Mouse (Mus musculus) thymus, adult 2 months (tissue): ENCODE data around the gene Mis18a. TPM values are rescaled to one million over a fixed set of nuclear protein-coding genes. Genes with fewer than 3 reads are reported as not detected.

ENCODE experiments used
- DNase-seq: peaks from one replicate; pipeline ENCODE4 v3.0.0; 2021
- H3K27ac ChIP-seq: fragments of 200-500 bp; 2 replicates; pipeline ENCODE4 v1.5.1; 2012; ENCODE audit warnings: low read length, control low read depth; ENCODE audit not compliant: control insufficient read depth, insufficient read depth
- H3K27me3 ChIP-seq: fragments of 200-500 bp; 2 replicates; pipeline ENCODE4 v1.6.1; 2012; ENCODE audit warnings: mild to moderate bottlenecking, low read length, moderate library complexity, mixed read lengths; ENCODE audit not compliant: control insufficient read depth, insufficient read depth
- H3K36me3 ChIP-seq: fragments of 200-500 bp; 2 replicates; pipeline ENCODE4 v1.6.1; 2012; ENCODE audit warnings: mild to moderate bottlenecking, low read length, moderate library complexity; ENCODE audit not compliant: control insufficient read depth, insufficient read depth
- H3K4me1 ChIP-seq: fragments of 200-500 bp; replicated peaks from 2 replicates; pipeline ENCODE4 v1.6.1; 2012; ENCODE audit warnings: low read length; ENCODE audit not compliant: control insufficient read depth, insufficient read depth
- H3K4me3 ChIP-seq: fragments of 200-500 bp; 2 replicates; pipeline ENCODE4 v1.5.1; 2012; ENCODE audit warnings: mild to moderate bottlenecking, low read length, control low read depth, moderate library complexity; ENCODE audit not compliant: control insufficient read depth, insufficient read depth
- CTCF ChIP-seq: fragments of 200-500 bp; IDR thresholded peaks from 2 replicates; pipeline ENCODE4 v1.5.1; 2012; ENCODE audit warnings: mild to moderate bottlenecking, control low read depth, low read length, moderate library complexity, borderline replicate concordance; ENCODE audit not compliant: control insufficient read depth, poor library complexity, insufficient read depth; ENCODE audit errors: extremely low read depth
- POLR2A ChIP-seq: fragments of 200-500 bp; IDR thresholded peaks from 2 replicates; pipeline ENCODE4 v1.6.1; 2012; ENCODE audit warnings: mild to moderate bottlenecking, low read length, control low read depth, moderate library complexity; ENCODE audit not compliant: control insufficient read depth, poor library complexity, insufficient read depth; ENCODE audit errors: extremely low read depth
- whole genome bisulfite sequencing: fragments of 180-500 bp; shearing (Covaris S2); methylation state at CpG from one replicate; pipeline ENCODE4 v1.1.7; 2018; 5-methylcytosine and 5-hydroxymethylcytosine counted together
- polyA plus RNA-seq: library from polyadenylated mRNA; depleted of rRNA; stranded (reverse); fragments of >200 nt; gene quantifications from 2 replicates; pipeline ENCODE4 v1.2.3, GENCODE M21; 2012

Mis18a gene
- polyA plus RNA-seq, 1 experiment, result 44.7 TPM

DNA sequence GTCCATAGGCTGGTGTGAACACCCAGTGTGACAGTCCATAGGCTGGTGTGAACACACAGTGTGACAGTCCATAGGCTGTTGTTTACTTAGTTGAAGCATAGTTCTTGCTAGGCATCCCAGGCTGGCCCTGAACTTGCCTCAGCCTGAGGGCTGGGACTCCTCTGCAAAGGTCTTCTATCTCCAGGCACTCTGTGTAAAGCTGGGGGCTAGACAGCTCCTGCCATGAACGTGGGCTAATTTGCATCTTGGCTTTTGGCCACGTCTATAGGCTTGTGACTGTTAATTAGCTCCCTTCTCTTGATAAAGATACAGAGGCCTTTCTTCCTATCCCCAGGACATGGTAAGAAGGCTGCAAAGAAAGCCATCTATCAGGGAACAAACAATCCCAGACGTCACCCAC, 32.1 kb upstream of the Mis18a start:
- Histone ChIP-seq H3K4me3 (no peak overlapping the region), H3K36me3 (peaks cover 9% of the 10 kb centered on the region; the same call in 1 of the 2 replicates), H3K27ac (no peak overlapping the region), H3K4me1 (no peaks in the 10 kb centered on the region), H3K27me3 (no peaks in the 10 kb centered on the region)
- 88% methylated on average over 3 of the region's 3 CpGs for WGBS
- no peak for DNase-seq
- TF ChIP-seq POLR2A (no peak), CTCF (no peak)

DNA sequence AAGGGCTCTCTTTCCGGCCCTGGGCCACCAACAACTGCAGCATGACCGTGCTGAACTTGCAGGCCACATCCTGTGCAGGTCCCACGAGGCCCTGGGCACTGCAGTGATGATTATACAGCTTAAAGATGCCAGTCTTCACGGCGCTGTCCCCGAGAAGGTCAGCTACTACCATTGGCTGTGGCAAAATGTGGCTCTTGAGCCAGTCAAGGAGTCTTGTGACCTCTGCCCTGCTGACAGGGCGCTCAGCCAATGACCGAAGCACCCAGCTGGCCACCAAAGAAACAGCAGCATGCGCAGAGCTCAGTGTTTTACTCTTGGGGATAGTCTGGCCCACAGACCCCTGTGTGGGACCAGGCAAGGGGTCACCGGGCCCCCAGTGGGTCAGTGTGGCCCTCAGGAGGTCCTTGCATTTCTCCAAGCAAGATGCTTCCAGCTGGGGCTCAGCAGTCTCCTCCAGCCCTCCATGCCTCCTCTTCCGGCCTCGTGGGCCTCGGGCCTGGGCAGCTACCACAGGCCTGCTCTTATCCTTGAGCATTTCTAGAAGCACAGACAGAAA, 26.3 kb upstream of the Mis18a start:
- Histone ChIP-seq H3K4me3 (no peak overlapping the region), H3K4me1 (no peaks in the 10 kb centered on the region), H3K27ac (no peak overlapping the region), H3K36me3 (0 out of 2 replicates have a peak, but pooled peaks cover 5% of the 10 kb centered on the region), H3K27me3 (no peaks in the 10 kb centered on the region)
- DNase-seq, result no peak
- WGBS, result 92% methylated on average over 13 of the region's 13 CpGs
- TF ChIP-seq CTCF, result no peak
- TF ChIP-seq POLR2A, result no peak

DNA sequence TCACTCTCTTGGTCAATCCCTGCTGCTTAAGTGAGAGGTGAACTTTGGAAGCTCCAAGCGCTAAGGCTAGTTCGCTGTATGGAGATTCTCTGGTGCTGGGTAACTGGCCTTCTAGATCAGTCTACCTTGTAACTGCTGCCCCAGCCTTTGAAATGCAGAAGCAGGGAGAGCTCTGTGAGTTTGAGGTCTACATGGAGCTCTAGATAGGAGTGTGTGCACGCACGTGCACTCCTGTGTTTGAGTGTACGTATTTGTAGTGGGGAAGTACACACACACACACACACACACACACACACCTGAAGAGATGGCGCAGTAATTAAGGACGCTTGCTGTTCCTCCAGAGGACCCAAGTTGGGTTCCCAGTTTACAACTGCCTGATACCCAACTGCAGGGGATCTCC, 21.0 kb upstream of the Mis18a start:
- TF ChIP-seq POLR2A (no peak), CTCF (no peak)
- H3K27me3 ChIP-seq, result no peaks in the 10 kb centered on the region
- no peaks in the 10 kb centered on the region for H3K36me3 ChIP-seq
- peaks cover 2% of the 10 kb centered on the region; the same call in 1 of the 2 replicates for H3K4me1 ChIP-seq
- H3K4me3 ChIP-seq, result no peak overlapping the region
- no peak overlapping the region for H3K27ac ChIP-seq
- DNase-seq, result no peak
- WGBS, result 94% methylated on average over 7 of the region's 7 CpGs

DNA sequence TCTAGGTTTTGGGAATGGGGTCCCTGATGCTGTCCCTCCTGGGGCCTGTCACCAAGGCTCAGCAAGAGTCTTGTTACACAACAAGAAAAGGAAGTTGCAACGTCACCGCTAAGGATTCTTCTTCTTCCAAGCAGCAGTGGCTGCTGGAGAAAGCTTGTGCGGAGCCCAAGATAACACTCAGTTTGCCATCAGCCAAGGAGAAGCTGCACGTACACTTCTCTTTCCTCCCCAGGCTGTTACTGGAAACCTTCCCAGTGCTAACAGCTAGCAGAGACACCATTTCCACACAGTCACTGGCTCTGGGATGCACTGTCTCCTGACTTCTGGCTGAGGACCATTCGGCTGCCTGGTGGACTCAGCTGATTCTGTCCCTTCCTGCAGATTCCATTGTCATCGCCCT, 19.9 kb upstream of the Mis18a start:
- Histone ChIP-seq H3K4me3 (no peak overlapping the region), H3K27me3 (no peaks in the 10 kb centered on the region), H3K36me3 (no peaks in the 10 kb centered on the region), H3K4me1 (peaks cover 2% of the 10 kb centered on the region; the same call in 1 of the 2 replicates), H3K27ac (no peak overlapping the region)
- 80% methylated on average over 6 of the region's 6 CpGs for WGBS
- DNase-seq, result no peak
- TF ChIP-seq POLR2A (no peak), CTCF (no peak)

DNA sequence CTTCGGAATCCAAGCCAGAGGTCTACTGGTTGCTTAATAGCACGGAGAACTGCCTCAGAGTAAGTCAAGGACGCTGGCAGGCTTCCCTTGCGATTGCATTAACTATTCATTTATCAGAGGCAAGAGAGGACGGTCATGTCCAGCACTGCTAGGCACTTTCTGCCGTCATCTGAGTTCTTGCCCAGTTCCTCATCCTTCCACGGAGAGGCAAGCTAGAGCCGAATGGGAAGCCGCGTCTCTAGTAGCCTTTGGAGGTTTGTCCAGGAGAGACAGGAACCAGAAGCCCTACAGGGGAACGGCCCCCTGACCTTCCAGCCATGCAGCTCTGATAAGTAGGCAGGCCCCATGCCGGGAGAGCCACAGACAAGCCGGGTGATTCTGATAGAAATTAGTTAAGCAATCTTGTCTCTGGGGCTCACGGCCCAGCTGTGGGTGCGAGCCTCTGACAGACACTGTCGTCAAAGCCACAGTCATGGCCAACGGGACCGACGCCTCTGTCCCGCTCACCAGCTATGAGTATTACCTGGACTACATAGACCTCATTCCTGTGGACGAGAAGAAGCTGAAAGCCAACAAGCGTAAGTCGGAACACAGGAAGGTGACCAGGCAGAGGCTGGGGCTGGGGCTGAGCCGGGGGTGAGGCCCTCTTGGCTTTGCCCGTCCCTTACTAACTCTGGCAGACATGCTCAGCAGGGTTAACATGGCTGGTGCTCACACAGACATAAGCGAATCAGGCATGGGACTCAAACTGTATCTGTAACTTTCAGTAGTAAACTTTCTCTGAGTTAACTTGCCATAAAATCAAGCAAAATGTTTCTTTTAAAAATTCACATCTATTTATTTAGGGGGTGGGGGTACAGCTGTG, 11.1 kb upstream of the Mis18a start, which contains the start of gene Mrap:
TSS of gene Mrap (plus strand) at position 116 of the 865 bp plus-strand sequence.
- Histone ChIP-seq H3K36me3 (no peaks in the 10 kb centered on the region), H3K27me3 (no peaks in the 10 kb centered on the region), H3K27ac (no peak within 1 kb of the TSS), H3K4me3 (no peak within 1 kb of the TSS), H3K4me1 (peaks cover under 1% of the 10 kb centered on the region; the same call in 1 of the 2 replicates)
- DNase-seq, result no peak
- WGBS, result 93% methylated on average over 26 of the region's 26 CpGs
- TF ChIP-seq POLR2A, result no peak
- TF ChIP-seq CTCF, result no peak

DNA sequence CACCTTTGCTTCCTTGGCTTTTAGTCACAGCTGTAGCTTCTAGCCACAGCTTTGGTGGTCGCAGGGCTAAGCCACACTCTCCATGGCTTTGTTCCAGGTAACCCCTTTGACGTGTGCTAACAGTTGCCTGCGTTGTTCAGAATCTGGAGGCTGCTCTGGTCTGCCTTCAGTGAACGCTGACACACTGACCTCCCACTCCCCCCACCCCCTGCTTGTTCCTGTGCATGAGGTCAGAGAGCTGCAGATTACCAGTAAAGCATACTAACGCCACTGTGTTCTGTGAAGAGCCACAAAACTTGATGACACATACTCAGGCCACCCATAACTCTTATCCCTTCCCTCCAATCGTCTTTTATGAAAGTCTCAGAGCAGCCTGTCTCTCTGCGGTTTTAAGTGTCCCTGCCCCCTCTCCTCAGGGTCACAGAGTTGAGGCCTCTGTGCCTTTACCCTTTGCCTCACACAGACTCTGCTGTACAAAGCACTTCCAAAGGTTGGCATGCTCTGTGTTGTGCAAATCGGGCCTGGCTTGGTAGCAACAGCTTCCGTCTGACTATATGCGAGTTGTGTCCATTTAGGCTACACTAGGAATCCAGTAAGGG, 9.6 kb upstream of the Mis18a start:
- no peak for DNase-seq
- 61% methylated on average over 10 of the region's 10 CpGs for WGBS

More for the DNA sequence above, 9.6 kb upstream of the Mis18a start:
- no peaks in the 10 kb centered on the region for H3K27me3 ChIP-seq
- no peak overlapping the region for H3K27ac ChIP-seq
- H3K4me3 ChIP-seq, result no peak overlapping the region
- H3K36me3 ChIP-seq, result no peaks in the 10 kb centered on the region
- H3K4me1 ChIP-seq, result no peaks in the 10 kb centered on the region
- TF ChIP-seq CTCF (no peak), POLR2A (no peak)
